Mouse (Mus musculus) liver, postnatal 0 days (tissue): ENCODE measurements around the gene Zfp511. TPM values are rescaled to one million over a fixed set of nuclear protein-coding genes. Genes with fewer than 3 reads are reported as not detected.

Experiments used
- ATAC-seq: fragments of 200-750 bp; cut with Nextera tagmentation; 2 replicates; pipeline ENCODE4 v1.8.0; 2017; ENCODE audit warnings: mild to moderate bottlenecking, moderate library complexity
- DNase-seq: peaks from one replicate; pipeline ENCODE4 v3.0.0-alpha.2; 2016
- H3K27ac ChIP-seq: fragments of 300-500 bp; sonication (generic); 2 replicates; pipeline ENCODE4 v1.5.1; 2014; ENCODE audit warnings: antibody characterized with exemption, moderate library complexity, mild to moderate bottlenecking, low read depth
- H3K27me3 ChIP-seq: fragments of 300-500 bp; sonication (generic); 2 replicates; pipeline ENCODE4 v1.6.1; 2014; ENCODE audit warnings: low read length, control low read depth, mixed read lengths; ENCODE audit not compliant: insufficient read depth
- H3K36me3 ChIP-seq: fragments of 300-500 bp; sonication (generic); replicated peaks from 2 replicates; pipeline ENCODE4 v1.6.1; 2014; ENCODE audit warnings: mild to moderate bottlenecking, control low read depth, low read length, moderate library complexity, mixed read lengths; ENCODE audit not compliant: insufficient read depth
- H3K4me1 ChIP-seq: fragments of 300-500 bp; sonication (generic); 2 replicates; pipeline ENCODE4 v1.6.1; 2014; ENCODE audit warnings: antibody characterized with exemption, mild to moderate bottlenecking, control low read depth; ENCODE audit not compliant: insufficient read depth
- H3K4me2 ChIP-seq: fragments of 300-500 bp; sonication (generic); 2 replicates; pipeline ENCODE4 v1.6.1; 2014; ENCODE audit warnings: low read depth, mild to moderate bottlenecking, low read length, moderate library complexity, mixed read lengths
- H3K4me3 ChIP-seq: fragments of 300-500 bp; sonication (generic); 2 replicates; pipeline ENCODE4 v1.5.1; 2014; ENCODE audit warnings: low read depth, low read length
- H3K9ac ChIP-seq: fragments of 300-500 bp; sonication (generic); replicated peaks from 2 replicates; pipeline ENCODE4 v1.6.1; 2014; ENCODE audit warnings: mild to moderate bottlenecking, moderate library complexity
- H3K9me3 ChIP-seq: fragments of 300-500 bp; sonication (generic); 2 replicates; pipeline ENCODE4 v1.6.1; 2016; ENCODE audit warnings: mild to moderate bottlenecking, control low read depth, low read length, mixed read lengths
- CTCF ChIP-seq: sonication (generic); IDR thresholded peaks from 2 replicates; pipeline ENCODE4 v1.5.1; 2016; ENCODE audit warnings: antibody characterized with exemption, low read depth
- EP300 ChIP-seq: IDR thresholded peaks from 2 replicates; pipeline ENCODE4 v1.6.1; 2016; ENCODE audit warnings: antibody characterized with exemption, low read depth, mild to moderate bottlenecking
- WGBS: fragments of 180-500 bp; shearing (Covaris S2); extraction: QIAGEN DNeasy Blood & Tissue Kit; methylation state at CpG from one replicate; pipeline ENCODE4 v1.1.7; 2014; ENCODE audit not compliant: insufficient replicate concordance; 5-methylcytosine and 5-hydroxymethylcytosine counted together
- polyA plus RNA-seq: library from polyadenylated mRNA; unstranded; fragments of >200 nt; fragmentation: Nextera tagmentation; extraction: Ambion mirVana; gene quantifications from 2 replicates; pipeline ENCODE4 v1.2.1, GENCODE M21; 2015

Zfp511 gene
- polyA plus RNA-seq, 1 experiment from 2014 or later = 10.7 TPM

DNA sequence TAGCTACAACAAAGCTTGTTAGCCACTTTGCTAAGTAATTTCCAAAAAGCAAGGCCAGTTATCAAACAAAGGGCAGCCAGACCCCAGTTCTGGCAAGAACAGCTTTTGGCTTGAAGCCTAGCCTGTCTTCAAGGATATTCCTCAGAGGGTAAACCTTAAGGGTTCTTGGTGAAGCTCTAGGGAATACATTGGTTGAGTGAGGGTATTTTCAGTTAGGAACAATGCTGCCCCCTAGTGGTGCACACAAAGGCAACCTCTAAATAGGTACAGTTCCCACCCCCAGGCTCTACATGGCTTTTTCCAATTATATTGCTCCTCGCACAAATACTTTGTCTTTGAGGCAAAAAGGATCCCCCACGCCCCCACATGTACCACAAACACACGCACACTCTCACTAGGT lies 41.5 kb upstream of the Zfp511 start:
- H3K36me3 ChIP-seq = peaks cover 36% of the 10 kb centered on the region
- H3K27me3 ChIP-seq = no peaks in the 10 kb centered on the region
- no peak overlapping the region for H3K4me3 ChIP-seq
- no peak overlapping the region for H3K27ac ChIP-seq
- H3K4me2 ChIP-seq = no peak overlapping the region
- DNase-seq = peak; percentile 62
- TF ChIP-seq EP300 (no peak), CTCF (peak; percentile 80)
- H3K4me1 ChIP-seq = no peaks in the 10 kb centered on the region
- 0 out of 2 replicates have a peak, but pooled peaks have one; percentile 38 for ATAC-seq
- no peak overlapping the region for H3K9ac ChIP-seq
- H3K9me3 ChIP-seq = no peaks in the 10 kb centered on the region
- 33% methylated on average over 3 of the region's 3 CpGs for WGBS

- H3K9ac ChIP-seq = no peak overlapping the region
- H3K4me3 ChIP-seq = no peak overlapping the region
- H3K9me3 ChIP-seq = no peaks in the 10 kb centered on the region
- H3K27me3 ChIP-seq = no peaks in the 10 kb centered on the region
- no peak overlapping the region for H3K4me2 ChIP-seq
- peaks cover 53% of the 10 kb centered on the region for H3K36me3 ChIP-seq
- no peak for ATAC-seq
- no peak for DNase-seq
- 93% methylated on average over 13 of the region's 13 CpGs for WGBS
- no peaks in the 10 kb centered on the region for H3K4me1 ChIP-seq
- TF ChIP-seq CTCF (no peak), EP300 (no peak)
- H3K27ac ChIP-seq = no peak overlapping the region
These were observed 37.4 kb upstream of the Zfp511 start for GRCm38 (mm10) chr7:139998691-139999350.

GRCm38 (mm10) chr7:140001086-140001740 lies 35.0 kb upstream of the Zfp511 start:
- TF ChIP-seq EP300 = no peak
- TF ChIP-seq CTCF = no peak
- no peak overlapping the region for H3K4me2 ChIP-seq
- DNase-seq (no peak), ATAC-seq (peak; percentile 77)
- WGBS = 71% methylated on average over 12 of the region's 12 CpGs
- H3K36me3 ChIP-seq = peaks cover 61% of the 10 kb centered on the region
- no peaks in the 10 kb centered on the region for H3K27me3 ChIP-seq
- no peaks in the 10 kb centered on the region for H3K4me1 ChIP-seq
- no peak overlapping the region for H3K27ac ChIP-seq
- no peaks in the 10 kb centered on the region for H3K9me3 ChIP-seq
- no peak overlapping the region for H3K4me3 ChIP-seq
- no peak overlapping the region for H3K9ac ChIP-seq

- Histone ChIP-seq H3K9ac (no peak overlapping the region), H3K27me3 (no peaks in the 10 kb centered on the region), H3K4me3 (no peak overlapping the region), H3K27ac (no peak overlapping the region), H3K9me3 (no peaks in the 10 kb centered on the region), H3K4me1 (no peaks in the 10 kb centered on the region), H3K4me2 (no peak overlapping the region), H3K36me3 (peaks cover 43% of the 10 kb centered on the region)
- no peak for ATAC-seq
- DNase-seq = no peak
- 82% methylated on average over 8 of the region's 8 CpGs for WGBS
- no peak for TF ChIP-seq EP300
- TF ChIP-seq CTCF = no peak
These were observed 31.5 kb upstream of the Zfp511 start for GRCm38 (mm10) chr7:140004666-140005065.

- H3K27ac ChIP-seq = no peak overlapping the region
- peaks cover 32% of the 10 kb centered on the region for H3K36me3 ChIP-seq
- H3K4me1 ChIP-seq = no peaks in the 10 kb centered on the region
- H3K9me3 ChIP-seq = peaks cover 3% of the 10 kb centered on the region
- no peak overlapping the region for H3K4me3 ChIP-seq
- WGBS = 84% methylated on average over 9 of the region's 9 CpGs
- DNase-seq = no peak
- no peak overlapping the region for H3K9ac ChIP-seq
- no peaks in the 10 kb centered on the region for H3K27me3 ChIP-seq
- no peak for TF ChIP-seq CTCF
- TF ChIP-seq EP300 = no peak
- no peak overlapping the region for H3K4me2 ChIP-seq
- no peak for ATAC-seq
These were observed 29.2 kb upstream of the Zfp511 start for GRCm38 (mm10) chr7:140006861-140007611.

DNA sequence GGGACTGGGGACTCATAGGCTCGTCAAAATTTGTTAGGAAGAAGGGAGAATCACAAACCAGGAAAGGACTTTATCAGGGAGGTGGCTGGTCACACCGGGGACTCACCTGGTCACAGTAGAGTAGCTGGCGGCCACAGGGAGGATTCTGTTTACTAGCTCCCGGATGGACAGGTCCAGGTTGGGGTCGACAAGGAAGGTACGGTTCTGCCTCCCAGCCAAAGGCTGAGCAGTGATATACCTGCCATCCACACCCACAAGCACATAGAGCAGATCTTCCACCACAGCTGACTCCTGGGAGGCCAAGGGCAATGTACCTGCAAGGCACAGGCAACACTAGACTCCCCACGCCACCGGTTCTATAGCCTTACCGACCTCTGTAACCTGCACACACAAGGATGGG lies 28.4 kb upstream of the Zfp511 start:
- TF ChIP-seq CTCF = no peak
- no peak for TF ChIP-seq EP300
- Histone ChIP-seq H3K36me3 (peaks cover 28% of the 10 kb centered on the region), H3K27me3 (no peaks in the 10 kb centered on the region), H3K4me1 (no peaks in the 10 kb centered on the region), H3K4me2 (no peak overlapping the region), H3K27ac (no peak overlapping the region), H3K9ac (no peak overlapping the region), H3K9me3 (peaks cover 3% of the 10 kb centered on the region), H3K4me3 (no peak overlapping the region)
- ATAC-seq (no peak), DNase-seq (no peak)
- WGBS = 95% methylated on average over 9 of the region's 9 CpGs
